Mouse (Mus musculus): ENCODE data around the gene Polr1a.
A peak's percentile ranks its signal among the peaks of the same experiment; 100 is the strongest.
"Not testable (repeated sequence)": the region's sequence is repeated elsewhere in the genome, so short reads cannot be mapped to it uniquely, and the experiment has no call there.

Polr1a gene

GRCm38 (mm10) chr6:71908481-71909381 lies at the start of gene Polr1a, which contains the start of gene Ptcd3:
TSS of gene Polr1a (plus strand) at chr6:71909053.
TSS of gene Ptcd3 (minus strand) at chr6:71908750.
- peak; percentile 95 for DNase-seq

- DNase-seq: no peak
These were observed 41.1 kb upstream of the Polr1a start for GRCm38 (mm10) chr6:71867751-71868150.

- peak; percentile 8 for DNase-seq
These were observed 40.0 kb upstream of the Polr1a start for GRCm38 (mm10) chr6:71868809-71869208.

- DNase-seq: no peak
These were observed 37.5 kb upstream of the Polr1a start for GRCm38 (mm10) chr6:71871396-71871795.

- no peak for DNase-seq
These were observed 30.7 kb upstream of the Polr1a start for GRCm38 (mm10) chr6:71877965-71878760.

- DNase-seq: no peak
These were observed 15.6 kb upstream of the Polr1a start for GRCm38 (mm10) chr6:71893263-71893662.

- DNase-seq: no peak
These were observed 1.1 kb upstream of the Polr1a start for GRCm38 (mm10) chr6:71907702-71908235.

GRCm38 (mm10) chr6:71909384-71909783 lies 531 bp downstream of the Polr1a start:
- DNase-seq: peak; percentile 7

GRCm38 (mm10) chr6:71909840-71910239 lies 987 bp downstream of the Polr1a start:
- no peak for DNase-seq

GRCm38 (mm10) chr6:71911686-71912450 lies 3.0 kb downstream of the Polr1a start:
- no peak for DNase-seq

GRCm38 (mm10) chr6:71920752-71921151 lies 11.9 kb downstream of the Polr1a start:
- no peak for DNase-seq

GRCm38 (mm10) chr6:71925233-71925632 lies 16.4 kb downstream of the Polr1a start:
- DNase-seq: not testable (repeated sequence)

GRCm38 (mm10) chr6:71927911-71928310 lies 19.1 kb downstream of the Polr1a start:
- DNase-seq: peak; percentile 79

GRCm38 (mm10) chr6:71930053-71930452 lies 21.2 kb downstream of the Polr1a start:
- peak; percentile 16 for DNase-seq

- peak; percentile 31 for DNase-seq
These were observed 22.1 kb downstream of the Polr1a start for GRCm38 (mm10) chr6:71930830-71931437.

- DNase-seq: no peak
These were observed 23.5 kb downstream of the Polr1a start for GRCm38 (mm10) chr6:71932347-71932746.

GRCm38 (mm10) chr6:71934081-71934556 lies 25.3 kb downstream of the Polr1a start:
- DNase-seq: peak; percentile 67

GRCm38 (mm10) chr6:71935737-71936136 lies 26.9 kb downstream of the Polr1a start:
- DNase-seq: peak; percentile 30

- no peak for DNase-seq
These were observed 32.1 kb downstream of the Polr1a start for GRCm38 (mm10) chr6:71940912-71941311.

- DNase-seq: no peak
These were observed 36.2 kb downstream of the Polr1a start for GRCm38 (mm10) chr6:71945101-71945500.

GRCm38 (mm10) chr6:71946121-71946520 lies 37.3 kb downstream of the Polr1a start:
- no peak for DNase-seq

- no peak for DNase-seq
These were observed 40.9 kb downstream of the Polr1a start for GRCm38 (mm10) chr6:71949721-71950120.

Measured in lung, postnatal 10 days (tissue).